37 mouse cellular contexts compared by ENCODE assay signal in the genomic region with DNA sequence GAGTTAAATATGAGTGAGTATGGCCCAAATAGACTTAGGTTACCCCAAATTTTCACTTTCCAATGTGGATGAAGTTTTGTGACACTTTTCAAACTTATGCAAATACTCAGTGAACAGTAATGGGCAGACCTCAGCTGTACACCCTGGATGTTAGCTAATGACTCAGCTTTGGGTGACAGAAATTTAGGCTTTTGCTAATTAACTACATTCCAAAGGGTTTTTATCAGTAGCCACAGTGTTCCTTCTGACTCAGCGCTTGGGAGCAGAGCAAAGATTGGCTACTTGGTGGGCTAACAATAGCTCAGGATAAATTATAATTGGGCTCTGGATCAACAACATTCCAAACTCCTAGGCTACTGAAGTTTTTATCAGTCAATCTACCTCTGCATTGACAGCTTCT. TPM values are rescaled to one million over a fixed set of nuclear protein-coding genes. Genes with fewer than 3 reads are reported as not detected.
"Had no signal": no experiment of that assay in that cellular context is flagged by ENCODE, and none has a peak within 500 bp of the region (broad histone marks: within the 10 kb centered on the region; RNA-seq: fewer than 3 reads in every experiment).

No protein-coding gene starts in this region.

- H3K27ac ChIP-seq: heart, adult 2 months; heart, embryonic 13.5 days; heart, embryonic 15.5 days; hindbrain, embryonic 13.5 days; hindbrain, embryonic 15.5 days; hindbrain, postnatal 0 days; kidney, embryonic 15.5 days; kidney, postnatal 0 days; limb, embryonic 13.5 days; limb, embryonic 15.5 days; liver, embryonic 12.5 days had no signal

- DNase-seq: gastrocnemius, postnatal 14 days; gastrocnemius, postnatal 36 days; heart, adult 11 months; heart, adult 2 months; heart, postnatal 14 days; heart, postnatal 36 days; kidney, adult 11 months; kidney, adult 2 months; kidney, adult 9 months; kidney, postnatal 14 days; kidney, postnatal 36 days; layer of hippocampus, postnatal 36 days; left cerebral cortex, postnatal 4 days had no signal

- H3K4me3 ChIP-seq: heart, adult 2 months; heart, embryonic 13.5 days; heart, embryonic 15.5 days; hindbrain, embryonic 13.5 days; hindbrain, embryonic 15.5 days; kidney, embryonic 15.5 days; limb, embryonic 13.5 days; limb, embryonic 15.5 days; liver, embryonic 12.5 days had no signal

- H3K27me3 ChIP-seq: heart, embryonic 15.5 days; hindbrain, embryonic 13.5 days; hindbrain, embryonic 15.5 days; kidney, embryonic 15.5 days; limb, embryonic 13.5 days; limb, embryonic 15.5 days; liver, embryonic 12.5 days had no signal

- ATAC-seq: hindbrain, postnatal 0 days; intestine, embryonic 16.5 days; liver, embryonic 12.5 days had no signal

RNA-seq across cellular contexts. Expression of gene Spesp1, which starts 14.9 kb away (rescaled TPM):
- total RNA-seq: gastrocnemius, adult 18-20 months; gastrocnemius, adult 8-10 months; gastrocnemius, postnatal 14 days; gastrocnemius, postnatal 36 days; heart, adult 2 months; heart, postnatal 14 days; heart, postnatal 36 days; hematopoietic stem cell, adult 5-6 weeks; hindbrain, postnatal 0 days; left cerebral cortex, adult 18-20 months; left cerebral cortex, postnatal 10 days; left cerebral cortex, postnatal 25 days; left cerebral cortex, postnatal 4 days; liver, adult 2 months had no signal
- polyA plus RNA-seq: heart, embryonic 11.5 days; heart, embryonic 13.5 days; heart, embryonic 15.5 days; heart, postnatal 0 days; hindbrain, embryonic 11.5 days; hindbrain, embryonic 13.5 days; hindbrain, embryonic 15.5 days; hindbrain, postnatal 0 days; intestine, embryonic 14.5 days; intestine, embryonic 16.5 days; kidney, adult 2 months; kidney, embryonic 15.5 days; kidney, postnatal 0 days; large intestine, adult 2 months; limb, embryonic 11.5 days; limb, embryonic 13.5 days; limb, embryonic 15.5 days; liver, adult 2 months; liver, embryonic 12.5 days had no signal
